12 mouse cellular contexts compared by ENCODE assay signal in the genomic region with DNA sequence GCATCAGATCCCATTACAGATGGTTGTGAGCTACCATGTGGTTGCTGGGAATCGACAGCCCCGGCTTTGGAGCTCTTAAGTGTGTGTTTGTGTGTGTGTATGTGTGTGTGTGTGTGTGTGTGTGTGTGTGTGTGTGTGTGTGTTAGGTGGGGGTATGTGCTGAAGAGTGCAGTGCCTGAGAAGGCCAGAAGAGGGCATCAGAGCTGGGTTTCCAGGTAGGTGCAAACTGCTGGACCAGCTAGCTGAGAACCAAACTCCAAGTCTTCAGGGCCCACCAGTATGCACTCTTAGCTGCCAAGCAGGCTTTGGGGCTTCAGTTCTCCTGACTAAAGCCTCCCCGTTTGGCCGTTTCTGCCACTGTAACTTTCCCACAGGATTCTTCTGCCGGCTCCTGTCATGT. TPM values are rescaled to one million over a fixed set of nuclear protein-coding genes. Genes with fewer than 3 reads are reported as not detected.
DNase-seq lines count a peak whose midpoint lies in the region; ATAC-seq and TF ChIP-seq lines count a peak whose summit lies in the region.
"Had no signal": no experiment of that assay in that cellular context is flagged by ENCODE, and none has a peak within 500 bp of the region (broad histone marks: within the 10 kb centered on the region; RNA-seq: fewer than 3 reads in every experiment).

No protein-coding gene starts in this region.

- no peak overlapping the region for H3K27ac ChIP-seq in hindbrain, postnatal 0 days
- no peak overlapping the region for H3K27ac ChIP-seq in hindbrain, embryonic 12.5 days
- H3K27ac ChIP-seq: embryonic facial prominence, embryonic 13.5 days; kidney, embryonic 15.5 days had no signal

- TF ChIP-seq CTCF in hindbrain, postnatal 0 days (IDR thresholded peaks at IDR 0.05; ENCODE audit: low read depth): peak; percentile 50

- DNase-seq in hindbrain, postnatal 0 days (ENCODE audit: low spot score): peak; percentile 7
- peak; percentile 25 for DNase-seq in lung, postnatal 10 days
- no peak for DNase-seq in lung, postnatal 25 days (ENCODE audit: low spot score)
- DNase-seq in ES-CJ7 (ENCODE audit: low read depth, low spot score): peak; percentile 68
- DNase-seq in adipocyte (ENCODE audit: low spot score): no peak
- DNase-seq: heart, adult 11 months had no signal

- no peak overlapping the region for H3K9ac ChIP-seq in hindbrain, postnatal 0 days (replicated peaks; ENCODE audit: low read length)
- no peak overlapping the region for H3K9ac ChIP-seq in hindbrain, embryonic 12.5 days
- H3K9ac ChIP-seq: embryonic facial prominence, embryonic 13.5 days; kidney, embryonic 15.5 days had no signal

- H3K9me3 ChIP-seq in hindbrain, postnatal 0 days (ENCODE audit: low read length): no peaks in the 10 kb centered on the region
- H3K9me3 ChIP-seq in hindbrain, embryonic 12.5 days (replicated peaks): peaks cover 5% of the 10 kb centered on the region; the same call in 1 of the 2 replicates
- H3K9me3 ChIP-seq: embryonic facial prominence, embryonic 13.5 days; kidney, embryonic 15.5 days had no signal

- no peak overlapping the region for H3K4me3 ChIP-seq in hindbrain, postnatal 0 days (ENCODE audit: low read length)
- no peak overlapping the region for H3K4me3 ChIP-seq in hindbrain, embryonic 12.5 days
- H3K4me3 ChIP-seq: embryonic facial prominence, embryonic 13.5 days; kidney, embryonic 15.5 days had no signal

- WGBS in hindbrain, postnatal 0 days: 93% methylated on average over 5 of the region's 5 CpGs
- 94% methylated on average over 5 of the region's 5 CpGs for WGBS in hindbrain, embryonic 12.5 days

- H3K27me3 ChIP-seq in hindbrain, postnatal 0 days (ENCODE audit: insufficient read depth, low read length): no peaks in the 10 kb centered on the region
- H3K27me3 ChIP-seq in hindbrain, embryonic 12.5 days: no peaks in the 10 kb centered on the region
- H3K27me3 ChIP-seq: kidney, embryonic 15.5 days; Patski had no signal

- H3K4me1 ChIP-seq in hindbrain, postnatal 0 days (ENCODE audit: insufficient read depth, low read length): no peaks in the 10 kb centered on the region
- no peaks in the 10 kb centered on the region for H3K4me1 ChIP-seq in hindbrain, embryonic 12.5 days
- H3K4me1 ChIP-seq: embryonic facial prominence, embryonic 13.5 days; kidney, embryonic 15.5 days had no signal

- no peaks in the 10 kb centered on the region for H3K36me3 ChIP-seq in hindbrain, postnatal 0 days (ENCODE audit: insufficient read depth, low read length)
- no peaks in the 10 kb centered on the region for H3K36me3 ChIP-seq in hindbrain, embryonic 12.5 days
- H3K36me3 ChIP-seq: embryonic facial prominence, embryonic 13.5 days; kidney, embryonic 15.5 days had no signal

- no peak for ATAC-seq in hindbrain, postnatal 0 days
- ATAC-seq in hindbrain, embryonic 12.5 days (ENCODE audit: low FRiP score): no peak
- ATAC-seq in megakaryocyte progenitor cell, adult 5-6 weeks (replicated peaks; ENCODE audit: poor library complexity): peak; percentile 52; the same call in 1 of the 2 replicates
- ATAC-seq in activated CD4-positive, CD25-positive, alpha-beta regulatory T cell, adult 4 months: no peak
- ATAC-seq: Patski had no signal

- no peak overlapping the region for H3K4me2 ChIP-seq in hindbrain, postnatal 0 days (ENCODE audit: low read depth, low read length)
- H3K4me2 ChIP-seq in hindbrain, embryonic 12.5 days (replicated peaks): no peak overlapping the region
- H3K4me2 ChIP-seq: embryonic facial prominence, embryonic 13.5 days; kidney, embryonic 15.5 days had no signal

RNA-seq across cellular contexts. Expression of a gene that starts 10.3 kb away (rescaled TPM):
- 31.7 and 35.4 TPM in 2 replicates for total RNA-seq in hindbrain, postnatal 0 days (2014; rRNA removed)
- 101 and 107 TPM in 2 replicates for polyA plus RNA-seq in hindbrain, postnatal 0 days (2015; fragmentation: Nextera tagmentation; extraction: Ambion mirVana)
- 13.5 and 16.7 TPM in 2 replicates for polyA plus RNA-seq in hindbrain, embryonic 12.5 days (2016; fragmentation: Nextera tagmentation; extraction: Ambion mirVana)
- 77.0 and 92.7 TPM in 2 replicates for total RNA-seq in megakaryocyte progenitor cell, adult 5-6 weeks (2015)
- 55.4 and 83.3 TPM in 2 replicates for total RNA-seq in megakaryocyte progenitor cell, adult 5-6 weeks (2017)
- 100 to 1,000 TPM; 294 to 357 TPM for polyA plus RNA-seq in activated CD4-positive, CD25-positive, alpha-beta regulatory T cell, adult 4 months (2017; shearing (Covaris generic))

RNA-seq across cellular contexts. Expression of a gene that starts 53.3 kb away (rescaled TPM):
- total RNA-seq in hindbrain, postnatal 0 days (2014; rRNA removed): 33.8 and 44.7 TPM in 2 replicates
- polyA plus RNA-seq in hindbrain, postnatal 0 days (2015; fragmentation: Nextera tagmentation; extraction: Ambion mirVana): 22.4 and 26.0 TPM in 2 replicates
- polyA plus RNA-seq in hindbrain, embryonic 12.5 days (2016; fragmentation: Nextera tagmentation; extraction: Ambion mirVana): 35.3 and 38.3 TPM in 2 replicates
- 171 and 194 TPM in 2 replicates for total RNA-seq in megakaryocyte progenitor cell, adult 5-6 weeks (2015)
- 53.4 and 80.2 TPM in 2 replicates for total RNA-seq in megakaryocyte progenitor cell, adult 5-6 weeks (2017)
- polyA plus RNA-seq in activated CD4-positive, CD25-positive, alpha-beta regulatory T cell, adult 4 months (2017; shearing (Covaris generic)): 10 to 100 TPM; 22.6 to 37.2 TPM

Comparison
In these comparisons a context has a peak if more than half of its experiments do, and no peak if none do; other contexts are left out.
1. DNase-seq: peak in hindbrain, postnatal 0 days (single experiment), lung, postnatal 10 days (single experiment) and ES-CJ7 (single experiment); none in lung, postnatal 25 days (single experiment) and adipocyte (single experiment).